Mouse (Mus musculus) kidney, adult 2 months (tissue): ENCODE data around the gene 1700020D05Rik.

Experiments
- CTCF ChIP-seq: fragments of 200-500 bp; conservative IDR thresholded peaks from 2 replicates; pipeline ENCODE4 v1.5.1; 2011; ENCODE audit warnings: low read depth, mild to moderate bottlenecking, control low read depth, low read length, moderate library complexity, mixed read lengths; ENCODE audit not compliant: insufficient read depth, insufficient read length
- POLR2A ChIP-seq: fragments of 200-500 bp; IDR thresholded peaks from one replicate; pipeline ENCODE4 v1.6.1; 2011; ENCODE audit warnings: low read depth, low read length, control low read depth

GRCm38 (mm10) chr19:5474281-5475068 is 29.1 kb downstream of the 1700020D05Rik start:
- TF ChIP-seq CTCF (no peak), POLR2A (no peak)
